Mouse (Mus musculus): ENCODE results near the gene Rprd1b. TPM values are rescaled to one million over a fixed set of nuclear protein-coding genes. Genes with fewer than 3 reads are reported as not detected.

Rprd1b gene
- total and polyA plus RNA-seq, 2 experiments from 2014 or later = 13.5 to 24.5 TPM

- peaks cover 35% of the 10 kb centered on the region for H3K4me1 ChIP-seq (ENCODE audit: control insufficient read depth, insufficient read depth)
- no peak overlapping the region for H3K4me2 ChIP-seq (ENCODE audit: low read depth, low read length)
- H3K9me3 ChIP-seq (replicated peaks; ENCODE audit: control insufficient read depth, low read length) = no peaks in the 10 kb centered on the region
- no peak overlapping the region for H3K9ac ChIP-seq (replicated peaks; ENCODE audit: low read depth, low read length)
- TF ChIP-seq EP300 (IDR thresholded peaks at IDR 0.05; ENCODE audit: low read depth) (no peak), CTCF (IDR thresholded peaks at IDR 0.05; ENCODE audit: low read depth) (no peak)
- no peak overlapping the region for H3K4me3 ChIP-seq (ENCODE audit: low read depth, low read length)
- peaks cover 40% of the 10 kb centered on the region for H3K36me3 ChIP-seq (replicated peaks; ENCODE audit: control insufficient read depth, insufficient read depth, low read length)
- no peaks in the 10 kb centered on the region for H3K27me3 ChIP-seq (ENCODE audit: control insufficient read depth, insufficient read depth, low read length)
- H3K27ac ChIP-seq (ENCODE audit: low read depth) = no peak overlapping the region
- DNase-seq (ENCODE audit: low spot score) = no peak
- no peak for ATAC-seq (ENCODE audit: insufficient read depth, low read depth)
These were observed 40.2 kb downstream of the Rprd1b start for GRCm38 (mm10) chr2:158068444-158068971.

- Histone ChIP-seq H3K36me3 (replicated peaks; ENCODE audit: control insufficient read depth, insufficient read depth, low read length) (peaks cover 56% of the 10 kb centered on the region), H3K9ac (replicated peaks; ENCODE audit: low read depth, low read length) (no peak overlapping the region), H3K4me1 (ENCODE audit: control insufficient read depth, insufficient read depth) (peaks cover 26% of the 10 kb centered on the region), H3K27me3 (ENCODE audit: control insufficient read depth, insufficient read depth, low read length) (no peaks in the 10 kb centered on the region), H3K4me2 (ENCODE audit: low read depth, low read length) (no peak overlapping the region), H3K27ac (ENCODE audit: low read depth) (peak overlapping the region; percentile 83), H3K9me3 (replicated peaks; ENCODE audit: control insufficient read depth, low read length) (no peaks in the 10 kb centered on the region), H3K4me3 (ENCODE audit: low read depth, low read length) (no peak overlapping the region)
- TF ChIP-seq CTCF (IDR thresholded peaks at IDR 0.05; ENCODE audit: low read depth) (peak; percentile 23; the same call in 1 of the 2 replicates), EP300 (IDR thresholded peaks at IDR 0.05; ENCODE audit: low read depth) (no peak)
- peak; percentile 74 for ATAC-seq (ENCODE audit: insufficient read depth, low read depth)
- WGBS = 44% methylated on average over 3 of the region's 3 CpGs
- DNase-seq (ENCODE audit: low spot score) = no peak
These were observed 42.8 kb downstream of the Rprd1b start for GRCm38 (mm10) chr2:158070885-158071632.

- TF ChIP-seq EP300 (IDR thresholded peaks at IDR 0.05; ENCODE audit: low read depth) (no peak), CTCF (IDR thresholded peaks at IDR 0.05; ENCODE audit: low read depth) (no peak)
- H3K36me3 ChIP-seq (replicated peaks; ENCODE audit: control insufficient read depth, insufficient read depth, low read length) = peaks cover 62% of the 10 kb centered on the region
- 58% methylated on average over 5 of the region's 5 CpGs for WGBS
- peak overlapping the region; percentile 83 for H3K27ac ChIP-seq (ENCODE audit: low read depth)
- ATAC-seq (ENCODE audit: insufficient read depth, low read depth) (0 out of 2 replicates have a peak, but pooled peaks have one; percentile 8), DNase-seq (ENCODE audit: low spot score) (no peak)
- no peak overlapping the region for H3K9ac ChIP-seq (replicated peaks; ENCODE audit: low read depth, low read length)
- H3K4me2 ChIP-seq (ENCODE audit: low read depth, low read length) = no peak overlapping the region
- H3K9me3 ChIP-seq (replicated peaks; ENCODE audit: control insufficient read depth, low read length) = no peaks in the 10 kb centered on the region
- no peak overlapping the region for H3K4me3 ChIP-seq (ENCODE audit: low read depth, low read length)
- H3K27me3 ChIP-seq (ENCODE audit: control insufficient read depth, insufficient read depth, low read length) = no peaks in the 10 kb centered on the region
- H3K4me1 ChIP-seq (ENCODE audit: control insufficient read depth, insufficient read depth) = peaks cover 22% of the 10 kb centered on the region
These were observed 43.3 kb downstream of the Rprd1b start for GRCm38 (mm10) chr2:158071633-158071995.

- H3K36me3 ChIP-seq (replicated peaks; ENCODE audit: control insufficient read depth, insufficient read depth, low read length) = peaks cover 61% of the 10 kb centered on the region
- no peaks in the 10 kb centered on the region for H3K9me3 ChIP-seq (replicated peaks; ENCODE audit: control insufficient read depth, low read length)
- ATAC-seq (ENCODE audit: insufficient read depth, low read depth) = no peak
- H3K27ac ChIP-seq (ENCODE audit: low read depth) = no peak overlapping the region
- no peak for DNase-seq (ENCODE audit: low spot score)
- no peaks in the 10 kb centered on the region for H3K27me3 ChIP-seq (ENCODE audit: control insufficient read depth, insufficient read depth, low read length)
- H3K4me3 ChIP-seq (ENCODE audit: low read depth, low read length) = no peak overlapping the region
- H3K4me1 ChIP-seq (ENCODE audit: control insufficient read depth, insufficient read depth) = peaks cover 15% of the 10 kb centered on the region
- no peak overlapping the region for H3K9ac ChIP-seq (replicated peaks; ENCODE audit: low read depth, low read length)
- WGBS = 90% methylated on average over 5 of the region's 5 CpGs
- TF ChIP-seq EP300 (IDR thresholded peaks at IDR 0.05; ENCODE audit: low read depth) = no peak
- 0 out of 2 replicates have a peak, but pooled peaks have one; percentile 9 for TF ChIP-seq CTCF (IDR thresholded peaks at IDR 0.05; ENCODE audit: low read depth)
- H3K4me2 ChIP-seq (ENCODE audit: low read depth, low read length) = no peak overlapping the region
These were observed 46.5 kb downstream of the Rprd1b start for GRCm38 (mm10) chr2:158074835-158075234.

- ATAC-seq (ENCODE audit: insufficient read depth, low read depth) = no peak
These were observed 48.4 kb downstream of the Rprd1b start for GRCm38 (mm10) chr2:158076690-158077089.

More at GRCm38 (mm10) chr2:158076690-158077089, 48.4 kb downstream of the Rprd1b start:
- H3K4me2 ChIP-seq (ENCODE audit: low read depth, low read length) = no peak overlapping the region
- TF ChIP-seq EP300 (IDR thresholded peaks at IDR 0.05; ENCODE audit: low read depth) = no peak
- TF ChIP-seq CTCF (IDR thresholded peaks at IDR 0.05; ENCODE audit: low read depth) = no peak
- no peak for DNase-seq (ENCODE audit: low spot score)
- H3K27ac ChIP-seq (ENCODE audit: low read depth) = no peak overlapping the region
- 84% methylated on average over 6 of the region's 6 CpGs for WGBS
- H3K9ac ChIP-seq (replicated peaks; ENCODE audit: low read depth, low read length) = no peak overlapping the region
- no peak overlapping the region for H3K4me3 ChIP-seq (ENCODE audit: low read depth, low read length)
- peaks cover 3% of the 10 kb centered on the region; the same call in 1 of the 2 replicates for H3K4me1 ChIP-seq (ENCODE audit: control insufficient read depth, insufficient read depth)
- H3K36me3 ChIP-seq (replicated peaks; ENCODE audit: control insufficient read depth, insufficient read depth, low read length) = peaks cover 51% of the 10 kb centered on the region
- H3K9me3 ChIP-seq (replicated peaks; ENCODE audit: control insufficient read depth, low read length) = no peaks in the 10 kb centered on the region
- no peaks in the 10 kb centered on the region for H3K27me3 ChIP-seq (ENCODE audit: control insufficient read depth, insufficient read depth, low read length)
